Mouse (Mus musculus): ENCODE results near the gene Sipa1l3.

DNA sequence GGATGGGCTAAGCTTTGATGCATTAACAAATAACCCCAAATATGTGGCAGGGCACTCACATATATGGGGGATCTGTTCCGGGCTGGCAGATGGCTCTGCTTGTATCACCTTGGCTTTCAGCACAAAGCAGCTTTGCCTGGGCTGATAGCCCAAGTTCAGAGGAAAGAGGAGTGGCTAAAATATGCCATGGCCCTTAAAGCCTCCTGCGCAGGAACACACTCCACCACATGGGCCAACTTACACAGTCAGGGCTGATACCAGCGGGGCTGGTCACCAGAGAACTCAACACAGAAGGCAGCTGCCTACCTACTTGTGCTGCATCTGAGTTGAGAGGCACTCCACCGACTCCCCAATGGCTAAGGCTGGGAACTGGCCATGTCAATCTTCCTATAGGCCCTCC lies 111.6 kb downstream of the Sipa1l3 start:
- no peak for TF ChIP-seq POLR2A (IDR thresholded peaks at IDR 0.05; ENCODE audit: insufficient read length, low read depth)
- no peak for TF ChIP-seq POLR2AphosphoS2 (IDR thresholded peaks at IDR 0.05; ENCODE audit: insufficient read length, low read depth)
